Mouse (Mus musculus) cerebellum, adult 2 months (tissue): ENCODE measurements around the gene Etv6.

ENCODE experiments used
- CTCF ChIP-seq: fragments of 200-500 bp; IDR thresholded peaks from 2 replicates; pipeline ENCODE4 v1.5.1; 2011; ENCODE audit warnings: low read depth, mild to moderate bottlenecking, control low read depth, low read length, moderate library complexity, borderline replicate concordance; ENCODE audit not compliant: insufficient read depth
- POLR2A ChIP-seq: fragments of 200-500 bp; IDR thresholded peaks from 2 replicates; pipeline ENCODE4 v1.6.1; 2011; ENCODE audit warnings: low read length, control low read depth, borderline replicate concordance; ENCODE audit not compliant: insufficient read depth

GRCm38 (mm10) chr6:134105514-134106201 lies 70.2 kb downstream of the Etv6 start:
- TF ChIP-seq CTCF (no peak), POLR2A (no peak)
